Mouse (Mus musculus) layer of hippocampus, adult 6 months (tissue): Measurements from ENCODE around the gene Plekhh2. TPM values are rescaled to one million over a fixed set of nuclear protein-coding genes. Genes with fewer than 3 reads are reported as not detected.

ENCODE experiments used
- long read RNA-seq, 2 experiments: library from polyadenylated mRNA; unstranded; transcript quantifications; one replicate each; pipeline ENCODE4 v2.0.0; 2019 to 2020
- polyA plus RNA-seq: library from polyadenylated mRNA; unstranded; fragments of <200 nt; fragmentation: Nextera tagmentation; gene quantifications from 2 replicates; pipeline ENCODE4 v1.2.3, GENCODE M21; 2021

Gene Plekhh2
- polyA plus RNA-seq, result 1.2 and 1.5 TPM in 2 replicates
- long read RNA-seq, experiment 1, partial matches to known transcripts, result 2 of 2 reads
- long read RNA-seq, experiment 1, other reads (novel, unspliced or antisense), result 0 of 2 reads
- long read RNA-seq, experiment 2, full-length matches to known transcripts, result 1 of 13 reads
- long read RNA-seq, experiment 2, partial matches to known transcripts, result 6 of 13 reads
- long read RNA-seq, experiment 2, other reads (novel, unspliced or antisense), result 6 of 13 reads

GRCm38 (mm10) chr17:84511682-84512515 is at the start of gene Plekhh2:
Plekhh2 (plus strand) TSS chr17:84511895.

GRCm38 (mm10) chr17:84465753-84466608 is 45.7 kb upstream of the Plekhh2 start, which contains the start of gene Thada:
Thada (minus strand) TSS chr17:84466205.

GRCm38 (mm10) chr17:84626276-84626856 is 114.7 kb downstream of the Plekhh2 start, which contains the start of gene Dync2li1:
Dync2li1 (plus strand) TSS chr17:84626496.

Other genes starting within 250 kb of the Plekhh2 start
- gene Thada, start 45.7 kb upstream of the Plekhh2 start, polyA plus RNA-seq, result 1.9 and 2.9 TPM in 2 replicates
- 34.1 and 38.5 TPM in 2 replicates for gene Dync2li1, start 114.6 kb downstream of the Plekhh2 start, polyA plus RNA-seq
- gene Abcg8, start 164.4 kb downstream of the Plekhh2 start, polyA plus RNA-seq, result not detected in 2 replicates
- gene Abcg5, start 171.1 kb downstream of the Plekhh2 start, polyA plus RNA-seq, result 0.05 TPM in 1 of 2 replicates, not detected in the other